Mouse (Mus musculus) midbrain, embryonic 13.5 days (tissue): ENCODE data around the gene Psph. TPM values are rescaled to one million over a fixed set of nuclear protein-coding genes. Genes with fewer than 3 reads are reported as not detected.
"Not testable (repeated sequence)": the region's sequence is repeated elsewhere in the genome, so short reads cannot be mapped to it uniquely, and the experiment has no call there.

Experiments
- ATAC-seq: fragments of 200-750 bp; cut with Nextera tagmentation; 2 replicates; pipeline ENCODE4 v1.8.0; 2017; ENCODE audit warnings: mild to moderate bottlenecking, moderate TSS enrichment, moderate library complexity
- H3K27ac ChIP-seq: fragments of 300-500 bp; sonication (generic); 2 replicates; pipeline ENCODE4 v1.5.1; 2015; ENCODE audit warnings: inconsistent platforms, mild to moderate bottlenecking, moderate library complexity
- H3K27me3 ChIP-seq: fragments of 300-500 bp; sonication (generic); 2 replicates; pipeline ENCODE4 v1.6.1; 2015; ENCODE audit warnings: mild to moderate bottlenecking, inconsistent platforms
- H3K36me3 ChIP-seq: fragments of 300-500 bp; sonication (generic); 2 replicates; pipeline ENCODE4 v1.6.1; 2015; ENCODE audit warnings: mild to moderate bottlenecking, inconsistent platforms
- H3K4me1 ChIP-seq: fragments of 300-500 bp; sonication (generic); replicated peaks from 2 replicates; pipeline ENCODE4 v1.6.1; 2015; ENCODE audit warnings: inconsistent platforms
- H3K4me2 ChIP-seq: fragments of 300-500 bp; sonication (generic); replicated peaks from 2 replicates; pipeline ENCODE4 v1.6.1; 2015; ENCODE audit warnings: moderate library complexity, mild to moderate bottlenecking, inconsistent platforms
- H3K4me3 ChIP-seq: fragments of 300-500 bp; sonication (generic); replicated peaks from 2 replicates; pipeline ENCODE4 v1.5.1; 2015; ENCODE audit warnings: mild to moderate bottlenecking, inconsistent platforms
- H3K9ac ChIP-seq: fragments of 300-500 bp; sonication (generic); replicated peaks from 2 replicates; pipeline ENCODE4 v1.6.1; 2015; ENCODE audit warnings: mild to moderate bottlenecking, inconsistent platforms
- H3K9me3 ChIP-seq: fragments of 300-500 bp; sonication (generic); 2 replicates; pipeline ENCODE4 v1.6.1; 2016; ENCODE audit warnings: mild to moderate bottlenecking, inconsistent platforms
- WGBS: fragments of 180-500 bp; shearing (Covaris S2); methylation state at CpG from one replicate; pipeline ENCODE4 v1.1.7; 2015; 5-methylcytosine and 5-hydroxymethylcytosine counted together
- polyA plus RNA-seq: library from polyadenylated mRNA; unstranded; fragments of >200 nt; fragmentation: Nextera tagmentation; extraction: Ambion mirVana; gene quantifications from 2 replicates; pipeline ENCODE4 v1.2.1, GENCODE M21; 2015

The Psph gene
- polyA plus RNA-seq, result 35.7 and 37.4 TPM in 2 replicates

DNA sequence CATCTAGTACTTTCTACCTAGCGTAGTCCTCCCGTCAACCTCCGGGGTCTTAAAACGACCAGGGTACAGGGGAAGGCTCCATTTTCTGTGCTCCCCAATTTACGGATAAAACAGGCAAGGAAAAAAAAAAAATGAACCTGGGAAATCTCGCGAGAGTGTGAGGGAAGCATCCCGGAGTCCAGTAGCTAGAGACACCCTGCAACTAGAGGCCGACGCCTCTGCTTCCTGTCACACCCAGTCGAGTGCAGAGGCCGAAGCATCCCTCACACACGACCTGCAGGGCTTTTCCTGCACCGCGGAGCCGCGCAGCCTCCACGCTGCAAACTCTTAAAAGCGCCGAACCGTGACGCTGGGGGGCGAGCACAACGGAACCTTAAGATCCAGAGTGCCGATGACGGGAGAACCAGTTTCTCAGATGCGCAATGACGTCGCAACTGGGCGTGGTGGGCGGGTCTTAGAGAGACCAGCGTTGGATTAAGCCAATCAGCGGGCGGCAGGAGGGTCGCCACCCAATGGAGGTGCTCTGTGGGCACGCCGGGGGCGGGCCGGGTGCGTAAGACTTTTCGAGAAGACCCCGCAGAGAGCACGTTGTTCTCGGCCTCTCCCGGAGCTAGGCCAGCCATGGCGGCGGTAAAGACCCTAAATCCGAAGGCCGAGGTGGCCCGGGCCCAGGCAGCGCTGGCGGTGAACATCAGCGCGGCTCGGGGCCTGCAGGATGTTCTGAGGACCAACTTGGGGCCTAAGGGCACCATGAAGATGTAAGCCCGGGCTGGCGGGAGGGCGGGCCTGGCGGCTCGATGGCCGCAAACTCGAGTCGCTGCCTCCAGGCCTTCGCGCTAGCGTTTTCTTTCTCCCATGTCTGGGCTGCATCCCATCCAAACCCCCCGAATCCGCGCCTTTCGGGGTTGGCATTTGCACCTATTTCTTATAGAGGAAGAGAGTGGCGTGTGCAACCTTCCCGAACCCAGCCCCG lies at the start of gene Psph:
Gene Psph (minus strand): TSS at position 632 of the 973 bp plus-strand sequence.
- Histone ChIP-seq H3K27ac (peak within 1 kb of the TSS; percentile 96), H3K27me3 (no peaks in the 10 kb centered on the region), H3K9ac (peak within 1 kb of the TSS; percentile 96), H3K4me1 (peaks cover 30% of the 10 kb centered on the region), H3K4me3 (peak within 1 kb of the TSS; percentile 96), H3K36me3 (peaks cover 32% of the 10 kb centered on the region), H3K9me3 (no peaks in the 10 kb centered on the region), H3K4me2 (peak within 1 kb of the TSS; percentile 91)
- under 1% methylated on average over 73 of the region's 73 CpGs for WGBS
- peak; percentile 99 for ATAC-seq

DNA sequence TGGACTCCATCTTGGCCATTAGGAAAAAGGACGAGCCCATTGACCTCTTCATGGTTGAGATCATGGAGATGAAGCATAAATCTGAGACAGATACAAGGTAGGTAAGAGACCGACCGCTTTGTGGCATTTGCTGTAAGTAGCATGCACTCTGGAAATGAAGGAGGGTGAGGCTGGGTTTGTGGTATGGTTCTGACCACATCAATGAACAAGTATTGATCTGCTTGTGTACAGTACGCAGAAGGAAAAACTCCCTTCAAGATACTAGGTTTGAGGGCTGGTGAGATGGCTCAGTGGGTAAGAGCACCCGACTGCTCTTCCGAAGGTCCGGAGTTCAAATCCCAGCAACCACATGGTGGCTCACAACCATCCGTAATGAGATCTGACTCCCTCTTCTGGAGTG lies 3.3 kb upstream of the Psph start:
- 96% methylated on average over 8 of the region's 8 CpGs for WGBS
- ATAC-seq, H3K27me3 ChIP-seq, H3K4me3 ChIP-seq, H3K27ac ChIP-seq, H3K9me3 ChIP-seq, H3K4me2 ChIP-seq, H3K9ac ChIP-seq: not testable (repeated sequence)
- Histone ChIP-seq H3K4me1 (peaks cover 28% of the 10 kb centered on the region), H3K36me3 (peaks cover 56% of the 10 kb centered on the region)

DNA sequence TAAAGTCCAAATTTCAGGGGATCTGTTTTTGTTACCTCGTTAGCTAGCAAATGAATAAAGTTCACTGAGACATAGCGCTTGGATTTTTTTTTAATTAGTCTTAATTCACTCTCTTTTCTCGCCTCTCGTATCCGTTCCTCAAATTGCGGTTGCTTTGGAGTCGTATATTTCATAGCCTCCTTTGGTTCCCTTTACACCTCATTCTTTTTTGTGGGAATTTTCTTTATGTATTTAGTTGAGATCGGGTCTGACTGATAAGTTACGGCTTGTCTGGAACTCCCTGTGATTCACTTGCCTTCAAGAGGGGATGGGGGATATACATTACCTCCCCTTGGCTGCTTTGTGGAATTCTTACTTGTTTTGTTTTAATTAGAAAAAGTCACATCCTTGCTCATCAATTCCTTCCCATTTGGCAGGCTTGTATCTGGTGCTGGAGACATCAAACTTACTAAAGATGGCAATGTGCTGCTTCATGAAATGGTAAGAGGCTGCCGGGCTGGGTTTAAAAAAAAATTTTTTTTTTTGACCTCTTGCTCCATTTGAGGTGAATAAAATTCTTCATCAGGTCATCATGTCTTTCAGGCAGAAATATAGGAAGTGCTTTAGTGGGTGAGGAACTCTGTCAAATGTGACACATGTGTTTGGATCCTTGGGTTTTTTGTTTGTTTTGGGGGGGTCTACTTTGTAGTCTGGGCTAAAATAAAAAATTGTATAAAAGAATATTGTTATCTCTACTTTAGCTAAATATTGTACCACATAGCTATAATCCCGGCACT lies 757 bp upstream of the Psph start:
- Histone ChIP-seq H3K4me1 (peaks cover 30% of the 10 kb centered on the region), H3K4me3 (peak overlapping the region; percentile 96), H3K36me3 (peaks cover 41% of the 10 kb centered on the region), H3K27ac (peak overlapping the region; percentile 85), H3K9ac (peak overlapping the region; percentile 96), H3K4me2 (peak overlapping the region; percentile 91), H3K9me3 (no peaks in the 10 kb centered on the region), H3K27me3 (no peaks in the 10 kb centered on the region)
- no peak for ATAC-seq
- WGBS, result 15% methylated on average over 11 of the region's 11 CpGs

DNA sequence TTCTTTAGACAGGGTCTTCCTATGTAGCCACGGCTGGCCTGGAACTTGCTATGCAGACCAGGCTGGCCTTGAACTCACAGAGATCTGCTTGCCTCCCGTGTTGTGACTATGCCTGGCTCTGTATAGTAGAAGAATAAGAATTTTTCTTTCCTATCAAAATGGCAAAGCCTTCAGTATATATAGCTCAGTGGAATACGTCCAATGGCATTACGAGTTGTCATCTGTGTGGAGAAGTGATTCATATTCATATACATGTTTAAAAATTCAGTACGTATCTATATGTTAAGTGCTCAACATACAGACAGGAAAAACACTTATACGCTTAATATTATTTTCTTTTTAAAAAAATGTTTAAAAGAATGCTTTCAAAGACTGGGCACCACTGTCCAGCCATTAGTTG lies 1.1 kb downstream of the Psph start:
- Histone ChIP-seq H3K36me3 (peaks cover 24% of the 10 kb centered on the region), H3K9me3 (no peaks in the 10 kb centered on the region), H3K27me3 (no peaks in the 10 kb centered on the region), H3K4me1 (peaks cover 30% of the 10 kb centered on the region), H3K27ac (peak overlapping the region; percentile 96), H3K4me3 (peak overlapping the region; percentile 96), H3K9ac (peak overlapping the region; percentile 71), H3K4me2 (peak overlapping the region; percentile 63)
- WGBS, result 81% methylated on average over 6 of the region's 6 CpGs
- ATAC-seq, result no peak

DNA sequence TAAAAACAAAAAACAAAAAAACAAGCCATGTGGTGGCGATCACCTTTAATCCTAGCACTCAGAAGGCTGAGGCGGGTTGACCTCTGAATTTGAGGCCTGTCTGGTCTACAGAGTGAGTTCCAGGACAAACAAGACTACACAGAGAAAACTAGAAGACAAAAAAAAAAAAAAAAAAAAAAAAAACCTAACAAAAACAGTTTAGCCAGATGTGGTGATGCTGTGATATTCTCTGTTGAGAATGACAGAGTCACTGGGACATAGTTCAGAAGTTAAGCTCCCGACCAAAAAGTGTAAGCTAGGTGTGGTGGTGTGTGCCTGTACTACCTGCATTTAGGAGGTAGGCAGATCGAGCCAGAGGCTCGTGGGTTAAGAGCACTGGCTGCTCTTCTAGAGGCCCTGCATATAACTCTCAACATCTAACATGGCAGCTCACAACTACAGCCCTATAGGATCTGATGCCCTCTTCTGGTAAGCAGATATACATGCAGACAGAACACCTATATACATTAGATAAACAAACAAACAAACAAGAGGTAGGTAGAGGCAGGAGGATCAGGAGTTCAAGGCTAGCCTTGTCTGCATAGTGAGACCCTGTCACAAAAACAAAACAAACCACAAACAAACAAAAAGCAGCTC lies 1.9 kb downstream of the Psph start:
- Histone ChIP-seq H3K4me1 (peaks cover 30% of the 10 kb centered on the region), H3K36me3 (peaks cover 18% of the 10 kb centered on the region), H3K4me3 (no peak overlapping the region), H3K9me3 (no peaks in the 10 kb centered on the region), H3K27ac (no peak overlapping the region), H3K27me3 (no peaks in the 10 kb centered on the region), H3K9ac (no peak overlapping the region), H3K4me2 (no peak overlapping the region)
- WGBS, result 89% methylated on average over 5 of the region's 5 CpGs
- no peak for ATAC-seq

DNA sequence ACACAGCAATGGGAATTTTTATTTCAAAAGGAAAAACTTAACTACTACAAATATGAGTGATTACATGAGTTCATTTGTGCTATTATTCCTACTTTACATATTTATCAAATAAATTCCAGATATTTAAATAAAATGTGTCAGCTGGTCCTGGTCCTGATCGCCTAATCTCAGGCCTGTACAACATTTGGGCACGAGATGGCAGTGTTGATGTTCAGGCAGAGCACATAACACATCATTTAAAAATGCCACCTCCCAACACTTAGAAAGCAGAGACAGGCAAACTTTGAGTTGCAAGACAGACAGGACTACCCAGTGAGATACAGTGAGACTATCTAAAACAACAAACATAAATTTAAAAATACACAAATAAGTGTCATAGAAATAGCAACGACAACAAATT lies 5.0 kb downstream of the Psph start:
- no peaks in the 10 kb centered on the region for H3K9me3 ChIP-seq
- H3K4me1 ChIP-seq, result peaks cover 21% of the 10 kb centered on the region
- no peak overlapping the region for H3K9ac ChIP-seq
- H3K27ac ChIP-seq, result no peak overlapping the region
- no peak overlapping the region for H3K4me3 ChIP-seq
- H3K4me2 ChIP-seq, result no peak overlapping the region
- no peaks in the 10 kb centered on the region for H3K27me3 ChIP-seq
- 53% methylated on average over 3 of the region's 3 CpGs for WGBS
- ATAC-seq, result no peak
- H3K36me3 ChIP-seq, result no peaks in the 10 kb centered on the region

DNA sequence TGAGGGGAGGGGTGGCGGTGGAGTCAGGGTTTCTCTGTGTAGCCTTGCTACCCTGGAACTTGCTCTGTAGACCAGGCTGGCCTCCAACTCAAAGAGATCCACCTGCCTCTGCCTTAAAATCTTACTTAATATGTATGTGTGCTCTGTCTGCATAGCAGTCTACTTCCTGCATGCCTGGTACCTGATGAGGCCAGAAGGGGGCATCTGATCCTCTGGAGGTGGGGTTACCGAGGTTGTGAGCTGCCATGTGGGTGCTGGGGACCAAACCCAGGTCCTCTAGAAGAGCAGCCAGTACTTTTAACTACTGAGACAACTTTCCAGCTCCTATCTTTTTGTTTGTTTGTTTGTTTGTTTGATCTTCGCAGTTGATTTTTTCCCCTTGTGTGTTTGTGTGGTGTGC lies 7.1 kb downstream of the Psph start:
- H3K4me3 ChIP-seq, result no peak overlapping the region
- no peak overlapping the region for H3K27ac ChIP-seq
- H3K4me2 ChIP-seq, result no peak overlapping the region
- no peaks in the 10 kb centered on the region for H3K9me3 ChIP-seq
- no peaks in the 10 kb centered on the region for H3K27me3 ChIP-seq
- WGBS, result 90% methylated on average over 3 of the region's 3 CpGs
- no peak overlapping the region for H3K9ac ChIP-seq
- ATAC-seq, result no peak
- peaks cover 13% of the 10 kb centered on the region for H3K4me1 ChIP-seq
- H3K36me3 ChIP-seq, result no peaks in the 10 kb centered on the region

DNA sequence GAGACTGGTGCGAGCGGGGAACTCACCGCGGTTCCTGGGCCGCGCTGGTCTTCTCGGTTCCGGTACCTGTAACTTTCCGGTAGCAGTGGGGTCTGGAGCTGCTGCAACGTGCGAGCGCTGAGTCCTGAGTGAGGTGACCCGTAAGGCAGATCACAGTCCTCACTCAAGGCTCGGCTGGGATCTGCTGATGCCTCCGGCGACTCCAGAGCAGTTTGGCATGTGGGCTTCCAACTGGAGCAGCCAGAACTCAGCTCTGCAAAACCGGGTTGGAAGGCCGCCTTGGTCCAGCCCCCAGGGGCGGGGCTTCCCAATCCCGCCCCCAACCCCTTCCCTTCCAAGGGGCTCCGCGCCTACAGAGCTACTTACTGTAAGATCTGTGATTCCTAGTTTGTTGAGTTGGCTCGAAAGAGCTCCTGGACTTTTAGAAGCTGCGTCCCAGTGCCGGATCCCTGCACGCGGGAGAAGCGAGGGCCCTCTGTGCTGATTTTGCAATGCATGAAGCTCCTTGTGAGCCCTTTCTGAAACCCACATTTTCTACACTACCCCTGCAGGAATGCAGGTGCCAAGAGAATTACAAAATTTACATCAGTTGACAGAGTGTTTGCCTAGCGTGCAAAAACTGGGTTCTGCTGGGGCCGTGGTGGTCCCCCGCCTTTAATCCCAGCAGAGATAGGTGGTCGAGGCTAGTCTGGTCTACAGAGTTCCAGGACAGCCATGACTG lies 8.1 kb downstream of the Psph start:
- 2% methylated on average over 32 of the region's 32 CpGs for WGBS
- Histone ChIP-seq H3K9ac (peak overlapping the region; percentile 56), H3K4me3 (peak overlapping the region; percentile 45), H3K27ac (no peak overlapping the region), H3K27me3 (no peaks in the 10 kb centered on the region), H3K4me1 (peaks cover 13% of the 10 kb centered on the region), H3K36me3 (no peaks in the 10 kb centered on the region), H3K4me2 (peak overlapping the region; percentile 71), H3K9me3 (no peaks in the 10 kb centered on the region)
- peak; percentile 92 for ATAC-seq

DNA sequence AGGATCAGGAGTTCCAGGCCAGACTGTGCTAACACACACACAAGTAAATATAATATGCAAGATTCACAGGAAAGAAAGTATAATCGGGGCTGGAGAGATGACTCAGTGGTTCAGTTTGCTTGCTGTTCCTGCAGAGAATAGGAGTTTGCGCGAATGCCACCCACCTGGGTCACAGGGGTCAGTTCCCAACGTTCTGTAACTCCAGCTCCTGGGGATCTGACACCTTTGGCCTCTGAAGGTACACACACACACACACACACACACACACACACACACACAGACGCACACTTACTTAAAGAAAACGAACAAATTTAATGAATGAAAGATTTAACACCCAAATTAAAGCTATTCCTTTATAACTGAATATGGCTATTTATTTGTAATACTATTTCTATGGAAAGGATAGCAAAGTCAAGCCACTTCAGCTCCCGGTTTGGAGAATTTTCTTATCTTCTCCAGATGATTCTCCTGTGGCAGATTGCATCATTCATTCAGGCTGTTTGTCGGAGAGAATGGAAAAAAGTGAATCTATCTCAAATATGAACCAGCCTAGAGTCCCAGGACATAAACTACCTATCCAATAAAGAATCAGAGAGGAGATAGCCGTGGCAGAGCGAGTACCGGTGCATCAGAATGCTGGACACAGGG lies 8.8 kb downstream of the Psph start:
- Histone ChIP-seq H3K4me2 (peak overlapping the region; percentile 71), H3K27me3 (no peaks in the 10 kb centered on the region), H3K36me3 (no peaks in the 10 kb centered on the region), H3K4me1 (peaks cover 13% of the 10 kb centered on the region), H3K27ac (no peak overlapping the region), H3K9ac (peak overlapping the region; percentile 56), H3K9me3 (no peaks in the 10 kb centered on the region), H3K4me3 (peak overlapping the region; percentile 45)
- 42% methylated on average over 11 of the region's 11 CpGs for WGBS
- no peak for ATAC-seq

DNA sequence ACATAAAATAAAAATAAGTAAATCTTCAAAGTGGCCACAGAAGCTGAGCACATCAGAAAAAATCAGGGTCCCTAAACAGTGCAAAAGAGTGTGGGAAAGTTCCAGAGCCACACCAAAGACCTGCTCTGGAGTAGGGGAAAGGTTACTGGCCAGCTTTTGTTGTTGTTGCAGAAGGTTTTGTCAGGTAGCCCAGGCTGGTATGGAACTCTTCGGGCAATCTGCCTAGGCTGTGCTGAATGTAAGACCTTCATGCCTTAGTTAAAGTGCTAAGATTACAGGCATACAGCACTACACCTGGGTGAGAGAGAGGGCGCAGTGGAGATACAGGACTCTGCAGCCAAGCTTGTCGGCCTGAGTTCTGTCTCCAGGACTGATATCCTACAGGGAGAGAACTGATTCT lies 12.6 kb downstream of the Psph start:
- Histone ChIP-seq H3K9ac (no peak overlapping the region), H3K27ac (no peak overlapping the region), H3K4me3 (no peak overlapping the region), H3K36me3 (no peaks in the 10 kb centered on the region), H3K4me2 (no peak overlapping the region), H3K27me3 (no peaks in the 10 kb centered on the region), H3K4me1 (peaks cover 11% of the 10 kb centered on the region), H3K9me3 (no peaks in the 10 kb centered on the region)
- ATAC-seq, result no peak
- 88% methylated on average over 3 of the region's 3 CpGs for WGBS

DNA sequence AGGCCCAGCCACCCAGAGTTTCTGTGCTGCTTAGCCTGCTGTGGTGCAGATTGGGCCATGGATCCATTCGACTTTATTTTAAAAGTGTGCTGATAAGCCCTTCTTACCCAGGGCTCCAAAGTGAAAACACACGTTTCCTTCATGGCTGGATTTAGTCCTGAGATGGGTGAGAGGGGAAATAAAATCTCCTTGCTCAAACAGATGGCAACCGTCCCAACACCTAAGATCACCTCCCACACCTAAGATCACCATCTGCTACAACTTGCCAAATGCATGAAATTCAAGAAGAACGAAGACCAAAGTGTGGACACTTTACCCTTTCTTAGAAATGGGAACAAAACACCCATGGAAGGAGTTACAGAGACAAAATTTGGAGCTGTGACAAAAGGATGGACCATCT lies 13.9 kb downstream of the Psph start:
- H3K4me1 ChIP-seq, H3K4me3 ChIP-seq, H3K27ac ChIP-seq, H3K9ac ChIP-seq, ATAC-seq, H3K27me3 ChIP-seq, H3K4me2 ChIP-seq, H3K36me3 ChIP-seq, H3K9me3 ChIP-seq: not testable (repeated sequence)
- 92% methylated on average over 4 of the region's 4 CpGs for WGBS
